Mouse (Mus musculus): ENCODE measurements around the gene Mrpl38.

- TF ChIP-seq POLR2A (IDR thresholded peaks at IDR 0.05; ENCODE audit: borderline replicate concordance, insufficient read depth, low read length) (no peak), CTCF (IDR thresholded peaks at IDR 0.05; ENCODE audit: borderline replicate concordance, insufficient read depth, low read depth, low read length) (no peak)
These were observed 30.1 kb downstream of the Mrpl38 start for GRCm38 (mm10) chr11:116108464-116109137.
